Mouse (Mus musculus): ENCODE measurements around the gene Prm2. TPM values are rescaled to one million over a fixed set of nuclear protein-coding genes. Genes with fewer than 3 reads are reported as not detected.

The Prm2 gene
- total and polyA plus RNA-seq, 3 experiments: 5.7 TPM; not detected in 2

DNA sequence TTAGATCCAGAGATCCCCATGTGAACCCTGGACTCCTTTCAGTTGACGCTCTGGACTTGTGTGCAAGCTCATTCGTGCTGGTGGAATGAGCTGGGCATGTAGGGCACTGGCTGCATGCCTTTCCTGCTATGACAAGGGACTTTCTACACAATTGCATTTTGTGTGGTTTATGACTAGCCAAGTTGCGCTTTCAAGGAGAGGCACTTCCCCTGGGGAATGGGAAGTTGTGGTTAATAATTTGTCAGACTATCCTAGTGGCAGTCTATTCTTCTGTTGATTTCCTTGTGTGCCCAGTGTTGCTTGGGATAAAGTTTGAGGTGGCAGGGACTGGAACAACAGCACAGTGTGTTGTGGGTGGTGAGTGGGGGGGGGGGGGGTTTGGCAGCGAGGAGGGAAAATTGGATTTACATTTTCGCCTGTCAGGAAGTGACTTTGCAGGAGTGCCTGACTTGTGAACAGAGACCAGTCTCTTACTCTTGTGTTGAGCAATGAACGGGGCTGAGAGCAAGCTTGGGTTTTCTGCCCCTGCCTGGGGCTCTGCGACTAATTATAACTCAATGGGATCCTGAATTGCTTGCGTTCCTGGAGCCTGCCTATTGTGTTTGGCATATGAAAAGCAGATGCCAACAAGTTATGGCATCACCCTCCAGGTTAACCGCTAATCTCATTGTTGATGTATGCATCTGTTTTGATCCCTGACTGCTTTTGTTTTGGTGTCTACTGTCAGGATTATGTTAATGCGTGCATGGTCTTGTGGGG is 42.7 kb upstream of the Prm2 start:
- Histone ChIP-seq H3K79me2 (replicated peaks; ENCODE audit: control insufficient read depth, insufficient read depth, low read length) (no peaks in the 10 kb centered on the region), H3K27ac (no peak overlapping the region), H3K36me3 (ENCODE audit: control insufficient read depth, insufficient read depth, low read length) (no peaks in the 10 kb centered on the region), H3K4me1 (ENCODE audit: control insufficient read depth, insufficient read depth, low read length) (peaks cover 9% of the 10 kb centered on the region), H3K9ac (ENCODE audit: low read depth, low read length) (no peak overlapping the region), H3K27me3 (ENCODE audit: control insufficient read depth, insufficient read depth, low read length) (no peaks in the 10 kb centered on the region), H3K4me3 (no peak overlapping the region)
- DNase-seq: no peak
- intact Hi-C loops (cut with DNase I): no loop called here
- whole genome bisulfite sequencing: 39% methylated on average over 10 of the region's 10 CpGs
- TF ChIP-seq CTCF (IDR thresholded peaks at IDR 0.05) (no peak), EP300 (IDR thresholded peaks at IDR 0.05; ENCODE audit: insufficient read depth, low read depth, low read length) (no peak), POLR2A (IDR thresholded peaks at IDR 0.05; ENCODE audit: insufficient read depth, low read depth, low read length) (no peak)

DNA sequence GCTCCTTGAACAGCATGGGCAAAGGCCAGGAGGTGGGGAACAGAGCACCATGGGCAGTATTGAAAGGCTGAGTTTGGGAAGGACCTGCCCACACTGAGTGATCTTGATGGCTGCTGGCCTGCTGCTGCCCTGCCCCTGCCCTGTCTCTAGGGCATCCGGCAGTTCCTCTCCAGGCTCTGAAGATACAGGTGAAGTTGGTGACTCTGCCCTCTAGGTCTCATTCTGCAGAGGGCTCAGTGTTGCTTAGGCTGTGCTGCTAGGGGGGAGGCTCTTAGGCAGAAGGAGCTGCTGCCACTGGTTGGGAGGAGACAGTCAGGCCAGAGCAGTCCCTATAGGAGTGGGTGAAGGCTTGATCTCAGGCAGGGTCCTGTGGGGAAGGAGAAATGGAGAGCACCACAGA is 42.0 kb upstream of the Prm2 start:
- Histone ChIP-seq H3K27me3 (ENCODE audit: control insufficient read depth, insufficient read depth, low read length) (no peaks in the 10 kb centered on the region), H3K4me1 (ENCODE audit: control insufficient read depth, insufficient read depth, low read length) (peaks cover 5% of the 10 kb centered on the region), H3K36me3 (ENCODE audit: control insufficient read depth, insufficient read depth, low read length) (no peaks in the 10 kb centered on the region), H3K79me2 (replicated peaks; ENCODE audit: control insufficient read depth, insufficient read depth, low read length) (no peaks in the 10 kb centered on the region), H3K27ac (no peak overlapping the region), H3K9ac (ENCODE audit: low read depth, low read length) (no peak overlapping the region), H3K4me3 (no peak overlapping the region)
- intact Hi-C loops (cut with DNase I): no loop called here
- DNase-seq: no peak
- TF ChIP-seq EP300 (IDR thresholded peaks at IDR 0.05; ENCODE audit: insufficient read depth, low read depth, low read length) (no peak), CTCF (IDR thresholded peaks at IDR 0.05) (no peak), POLR2A (IDR thresholded peaks at IDR 0.05; ENCODE audit: insufficient read depth, low read depth, low read length) (no peak)
- WGBS: 80% methylated on average over 1 of the region's 1 CpGs

- WGBS: 85% methylated on average over 3 of the region's 3 CpGs
- Histone ChIP-seq H3K4me1 (ENCODE audit: control insufficient read depth, insufficient read depth, low read length) (peaks cover 5% of the 10 kb centered on the region), H3K9ac (ENCODE audit: low read depth, low read length) (no peak overlapping the region), H3K4me3 (no peak overlapping the region), H3K27me3 (ENCODE audit: control insufficient read depth, insufficient read depth, low read length) (no peaks in the 10 kb centered on the region), H3K36me3 (ENCODE audit: control insufficient read depth, insufficient read depth, low read length) (no peaks in the 10 kb centered on the region), H3K27ac (no peak overlapping the region), H3K79me2 (replicated peaks; ENCODE audit: control insufficient read depth, insufficient read depth, low read length) (no peaks in the 10 kb centered on the region)
- intact Hi-C loops (cut with DNase I): no loop called here
- DNase-seq: no peak
- no peak for TF ChIP-seq CTCF (IDR thresholded peaks at IDR 0.05)
- TF ChIP-seq POLR2A (IDR thresholded peaks at IDR 0.05; ENCODE audit: insufficient read depth, low read depth, low read length): no peak
- TF ChIP-seq EP300 (IDR thresholded peaks at IDR 0.05; ENCODE audit: insufficient read depth, low read depth, low read length): no peak
These were observed 41.3 kb upstream of the Prm2 start for GRCm38 (mm10) chr16:10837250-10837649.

- H3K9ac ChIP-seq (ENCODE audit: low read depth, low read length): no peak overlapping the region
- TF ChIP-seq CTCF (IDR thresholded peaks at IDR 0.05) (no peak), POLR2A (IDR thresholded peaks at IDR 0.05; ENCODE audit: insufficient read depth, low read depth, low read length) (no peak), EP300 (IDR thresholded peaks at IDR 0.05; ENCODE audit: insufficient read depth, low read depth, low read length) (no peak)
- H3K79me2 ChIP-seq (replicated peaks; ENCODE audit: control insufficient read depth, insufficient read depth, low read length): no peaks in the 10 kb centered on the region
- intact Hi-C loops (cut with DNase I): no loop called here
- no peak overlapping the region for H3K4me3 ChIP-seq
- H3K27ac ChIP-seq: no peak overlapping the region
- WGBS: 96% methylated on average over 3 of the region's 3 CpGs
- peaks cover 5% of the 10 kb centered on the region for H3K4me1 ChIP-seq (ENCODE audit: control insufficient read depth, insufficient read depth, low read length)
- H3K36me3 ChIP-seq (ENCODE audit: control insufficient read depth, insufficient read depth, low read length): no peaks in the 10 kb centered on the region
- no peak for DNase-seq
- no peaks in the 10 kb centered on the region for H3K27me3 ChIP-seq (ENCODE audit: control insufficient read depth, insufficient read depth, low read length)
These were observed 40.5 kb upstream of the Prm2 start for GRCm38 (mm10) chr16:10836388-10836787.

DNA sequence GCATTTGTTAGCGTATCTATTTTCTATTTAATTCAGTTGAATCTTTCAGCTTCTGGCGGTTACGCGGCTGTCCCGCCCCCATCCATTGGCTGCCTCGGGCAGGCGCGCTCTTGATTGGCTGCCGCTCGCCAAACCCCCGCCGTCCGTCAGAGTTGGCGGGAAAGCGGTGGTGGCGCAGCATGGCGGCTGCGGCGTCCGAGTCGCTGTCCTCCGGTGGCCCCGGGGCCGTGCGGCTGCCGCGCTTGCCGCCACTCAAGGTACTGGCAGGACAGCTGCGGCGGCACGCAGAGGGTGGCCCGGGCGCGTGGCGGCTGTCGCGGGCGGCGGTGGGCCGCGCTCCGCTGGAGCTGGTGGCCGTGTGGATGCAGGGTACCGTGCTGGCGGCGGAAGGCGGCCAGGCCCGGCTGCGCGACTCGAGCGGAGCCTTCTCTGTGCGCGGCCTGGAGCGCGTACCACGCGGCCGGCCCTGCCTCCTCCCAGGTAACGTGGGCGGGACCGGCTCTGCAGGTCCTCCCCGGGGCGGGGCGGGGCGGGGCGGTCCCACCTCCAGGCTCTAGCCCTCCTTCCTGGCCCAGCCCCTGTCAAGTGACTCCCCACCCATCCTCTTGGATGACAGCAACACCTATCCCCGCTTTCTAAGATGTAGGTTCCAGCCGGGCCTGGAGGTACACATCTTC is 39.1 kb upstream of the Prm2 start, which contains the start of gene Rmi2:
Gene Rmi2, plus strand, starts transcription at position 149 of the 677 bp plus-strand sequence.
- H3K36me3 ChIP-seq (ENCODE audit: control insufficient read depth, insufficient read depth, low read length): no peaks in the 10 kb centered on the region
- no peak within 1 kb of the TSS for H3K27ac ChIP-seq
- peak; percentile 90 to 91 for DNase-seq
- H3K9ac ChIP-seq (ENCODE audit: low read depth, low read length): peak within 1 kb of the TSS; percentile 68
- H3K27me3 ChIP-seq (ENCODE audit: control insufficient read depth, insufficient read depth, low read length): no peaks in the 10 kb centered on the region
- intact Hi-C loops (cut with DNase I): no loop called here
- H3K4me1 ChIP-seq (ENCODE audit: control insufficient read depth, insufficient read depth, low read length): peaks cover 5% of the 10 kb centered on the region
- peak within 1 kb of the TSS; percentile 63 for H3K4me3 ChIP-seq
- H3K79me2 ChIP-seq (replicated peaks; ENCODE audit: control insufficient read depth, insufficient read depth, low read length): no peaks in the 10 kb centered on the region
- WGBS: 2% methylated on average over 69 of the region's 69 CpGs
- no peak for TF ChIP-seq EP300 (IDR thresholded peaks at IDR 0.05; ENCODE audit: insufficient read depth, low read depth, low read length)
- TF ChIP-seq CTCF (IDR thresholded peaks at IDR 0.05): peak; percentile 17; the same call in 1 of the 2 replicates

GRCm38 (mm10) chr16:10834542-10834910 is 38.6 kb upstream of the Prm2 start:
- Histone ChIP-seq H3K27ac (no peak overlapping the region), H3K36me3 (ENCODE audit: control insufficient read depth, insufficient read depth, low read length) (no peaks in the 10 kb centered on the region), H3K79me2 (replicated peaks; ENCODE audit: control insufficient read depth, insufficient read depth, low read length) (no peaks in the 10 kb centered on the region), H3K9ac (ENCODE audit: low read depth, low read length) (no peak overlapping the region), H3K4me1 (ENCODE audit: control insufficient read depth, insufficient read depth, low read length) (peaks cover 5% of the 10 kb centered on the region), H3K27me3 (ENCODE audit: control insufficient read depth, insufficient read depth, low read length) (no peaks in the 10 kb centered on the region), H3K4me3 (peak overlapping the region; percentile 63)
- intact Hi-C loops (cut with DNase I): no loop called here
- TF ChIP-seq CTCF (IDR thresholded peaks at IDR 0.05): no peak
- no peak for TF ChIP-seq POLR2A (IDR thresholded peaks at IDR 0.05; ENCODE audit: insufficient read depth, low read depth, low read length)
- no peak for TF ChIP-seq EP300 (IDR thresholded peaks at IDR 0.05; ENCODE audit: insufficient read depth, low read depth, low read length)
- no peak for DNase-seq
- WGBS: 4% methylated on average over 12 of the region's 12 CpGs

Measured in heart, adult 2 months (tissue).